Mouse (Mus musculus) left cerebral cortex, adult 8-10 months (tissue): ENCODE measurements around the gene Por. TPM values are rescaled to one million over a fixed set of nuclear protein-coding genes. Genes with fewer than 3 reads are reported as not detected.

Experiments used
- DNase-seq, 2 experiments: peaks; one replicate each; pipeline ENCODE4 v3.0.0; 2022; ENCODE audit warnings: low spot score in 2 of 2
- total RNA-seq, 4 experiments: library from RNA; stranded (reverse); gene quantifications; 2 replicates each; pipeline ENCODE4 v1.2.4; 2022

The Por gene
- total RNA-seq, 4 experiments from 2014 or later, result 82.4 to 100 (median 95.4) TPM

DNA sequence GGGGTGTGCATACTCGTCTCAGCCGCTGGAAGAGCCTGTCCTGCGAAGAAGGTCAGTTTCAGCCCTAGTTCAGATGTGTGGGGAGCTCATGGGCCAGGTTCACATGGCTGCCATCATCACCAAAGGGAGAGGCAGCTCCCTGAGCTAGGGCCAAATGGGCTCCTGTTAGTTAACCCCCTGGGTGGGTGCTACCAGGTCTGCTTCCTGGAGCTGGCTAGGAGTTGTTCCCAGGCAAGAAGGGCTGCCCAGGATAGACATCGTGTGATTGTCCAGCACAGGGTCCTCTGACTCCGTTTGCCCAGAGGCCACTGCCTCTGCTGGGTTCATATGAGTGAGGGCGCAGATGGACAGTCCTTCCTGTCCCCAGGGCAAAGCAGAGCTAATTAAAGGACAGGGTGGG is 56.2 kb downstream of the Por start:
- DNase-seq, result no peak

DNA sequence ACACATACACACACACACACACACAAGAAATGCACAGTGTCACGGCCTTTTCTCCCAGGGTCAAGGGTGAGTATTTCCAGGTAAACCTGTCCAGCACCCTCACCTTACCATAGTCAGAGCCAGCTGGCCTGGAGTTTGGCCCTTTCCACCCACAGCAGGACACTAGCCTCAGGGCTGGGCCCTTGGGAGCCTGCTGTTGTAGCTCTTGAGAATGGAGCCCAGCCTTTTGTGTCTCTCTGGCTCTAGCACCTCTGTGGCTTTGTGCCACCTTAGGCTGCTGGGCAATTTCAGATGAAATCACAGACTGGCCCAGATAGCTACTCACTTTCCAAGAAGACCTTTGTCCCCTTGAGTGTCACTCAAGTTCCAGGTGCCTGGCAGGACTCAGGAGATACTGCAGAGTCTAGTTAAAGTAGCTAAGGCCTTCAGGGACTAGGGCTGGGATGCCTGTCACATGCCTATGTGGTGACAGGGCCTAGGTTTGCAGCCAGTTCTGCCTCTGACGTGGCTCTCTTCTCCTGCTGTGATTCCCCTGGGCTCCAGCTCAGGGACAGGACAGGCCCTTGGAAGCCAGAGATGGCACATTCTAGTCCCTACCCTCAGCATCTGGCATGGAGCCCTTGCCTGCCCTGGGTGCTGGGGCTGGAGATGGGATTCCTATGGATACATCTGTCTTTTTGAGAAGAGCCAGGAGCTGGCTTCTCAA is 57.0 kb downstream of the Por start:
- DNase-seq, result no peak

DNA sequence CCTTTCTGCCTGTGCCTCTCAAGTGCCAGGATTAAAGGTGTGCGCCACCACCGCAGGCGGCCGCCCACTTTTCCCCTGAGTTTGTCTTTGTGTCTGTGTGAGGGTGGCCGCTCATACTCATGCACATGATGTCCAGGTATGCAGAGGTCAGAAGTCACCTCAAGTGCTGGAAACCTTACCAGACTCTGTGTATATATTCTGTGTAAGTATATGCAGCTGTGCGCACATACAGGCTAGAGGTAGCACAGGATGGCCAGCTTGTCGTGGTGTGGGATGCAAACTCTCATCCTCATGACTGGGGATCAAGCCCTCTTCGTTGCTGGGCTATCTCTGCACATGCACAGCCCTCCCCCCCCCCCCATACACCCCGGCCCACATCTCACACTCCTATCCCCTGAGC is 58.0 kb downstream of the Por start:
- no peak for DNase-seq

- DNase-seq, result no peak
Observed at GRCm38 (mm10) chr5:135728361-135728760, 58.5 kb downstream of the Por start.

- DNase-seq, result no peak
Observed at GRCm38 (mm10) chr5:135729351-135729750, 59.5 kb downstream of the Por start.

DNA sequence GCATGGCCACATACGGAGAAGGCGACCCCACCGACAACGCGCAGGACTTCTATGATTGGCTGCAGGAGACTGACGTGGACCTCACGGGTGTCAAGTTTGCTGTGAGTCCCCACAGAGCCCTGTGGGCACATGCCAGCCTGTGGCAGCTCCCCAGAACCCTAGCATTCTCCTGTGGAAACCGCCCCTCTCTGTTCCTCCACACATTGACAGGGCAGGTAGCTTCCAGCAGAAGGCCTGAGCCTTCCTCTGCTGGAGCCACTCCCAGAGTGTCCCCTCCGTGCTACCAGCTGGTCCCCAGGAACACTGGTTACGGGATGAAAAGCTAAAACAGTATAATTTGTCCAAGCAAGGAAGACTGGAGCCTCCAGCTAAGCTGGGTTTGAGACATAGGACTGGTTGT is 60.4 kb downstream of the Por start:
- no peak for DNase-seq

DNA sequence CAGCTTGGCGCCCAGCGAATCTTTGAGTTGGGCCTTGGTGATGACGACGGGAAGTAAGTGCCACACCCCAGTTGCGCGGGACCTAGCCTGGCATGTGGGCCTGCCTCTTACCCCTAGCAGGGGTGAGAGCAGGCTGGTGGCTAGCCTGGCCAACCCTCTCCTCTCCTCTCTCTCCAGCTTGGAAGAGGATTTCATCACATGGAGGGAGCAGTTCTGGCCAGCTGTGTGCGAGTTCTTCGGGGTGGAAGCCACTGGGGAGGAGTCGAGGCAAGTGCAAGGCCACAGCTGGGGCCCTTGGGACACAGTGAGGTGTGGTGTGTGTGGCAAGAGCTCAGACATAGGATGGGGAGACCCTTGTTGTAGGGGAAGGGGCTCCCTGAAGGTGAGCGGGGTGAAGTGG is 61.1 kb downstream of the Por start:
- DNase-seq, result no peak

- no peak for DNase-seq
Observed at GRCm38 (mm10) chr5:135731322-135731721, 61.5 kb downstream of the Por start.

GRCm38 (mm10) chr5:135733071-135733470 is 63.2 kb downstream of the Por start:
- no peak for DNase-seq

DNA sequence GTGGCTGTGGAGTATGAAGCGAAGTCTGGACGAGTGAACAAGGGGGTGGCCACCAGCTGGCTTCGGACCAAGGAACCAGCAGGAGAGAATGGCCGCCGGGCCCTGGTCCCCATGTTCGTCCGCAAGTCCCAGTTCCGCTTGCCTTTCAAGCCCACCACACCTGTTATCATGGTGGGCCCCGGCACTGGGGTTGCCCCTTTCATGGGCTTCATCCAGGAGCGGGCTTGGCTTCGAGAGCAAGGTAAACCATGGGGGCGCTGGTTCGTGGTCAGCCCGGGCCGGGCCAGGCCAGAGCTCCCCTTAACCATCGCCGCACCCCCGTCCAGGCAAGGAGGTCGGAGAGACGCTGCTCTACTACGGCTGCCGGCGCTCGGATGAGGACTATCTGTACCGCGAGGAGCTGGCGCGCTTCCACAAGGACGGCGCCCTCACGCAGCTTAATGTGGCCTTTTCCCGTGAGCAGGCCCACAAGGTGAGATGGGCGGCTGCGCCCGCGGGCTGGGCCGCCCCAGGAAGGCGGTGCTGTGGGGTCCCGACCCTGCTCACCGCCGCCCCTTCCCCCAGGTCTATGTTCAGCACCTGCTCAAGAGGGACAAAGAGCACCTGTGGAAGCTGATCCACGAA is 64.3 kb downstream of the Por start:
- DNase-seq, result no peak

DNA sequence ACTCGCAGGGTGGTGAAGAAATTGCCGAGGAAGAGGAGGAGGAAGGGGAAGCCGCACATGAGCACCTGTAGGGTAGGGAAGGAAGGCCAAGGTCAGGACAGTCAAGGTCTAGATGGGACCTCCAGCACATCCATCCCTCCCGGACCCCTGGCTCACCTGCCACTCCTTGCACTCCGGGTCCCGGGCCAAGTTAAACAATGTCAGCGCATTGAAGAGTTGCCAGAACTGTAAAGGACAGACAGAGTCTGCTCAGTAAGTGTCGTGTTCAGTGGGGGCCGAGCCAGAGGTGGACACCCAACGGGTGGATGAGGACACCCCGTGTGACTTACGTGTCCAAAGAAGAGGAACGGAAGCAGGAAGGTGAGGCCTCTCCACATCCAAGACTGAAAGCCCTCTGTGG is 65.9 kb downstream of the Por start:
- DNase-seq, result no peak

DNA sequence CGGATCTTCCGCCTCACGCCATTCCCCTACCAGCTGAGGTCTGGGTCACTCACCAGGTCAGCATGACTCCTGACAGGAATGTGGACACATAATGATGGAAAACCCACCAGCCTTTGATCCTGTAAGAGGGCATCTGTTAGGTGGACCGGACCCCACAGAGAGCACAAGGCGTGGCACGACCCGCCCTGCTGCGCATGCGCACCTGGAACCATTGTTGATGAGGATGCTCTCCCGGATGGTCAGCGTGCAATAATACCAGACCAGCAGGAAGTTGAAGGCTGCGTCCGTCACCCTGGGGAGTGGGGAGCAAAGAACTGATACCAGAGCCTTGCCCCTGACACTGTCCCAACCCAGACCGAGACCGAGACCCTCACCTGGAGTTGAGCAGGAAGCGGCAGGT is 66.7 kb downstream of the Por start:
- no peak for DNase-seq

- no peak for DNase-seq
Observed at GRCm38 (mm10) chr5:135737154-135737553, 67.3 kb downstream of the Por start.

DNA sequence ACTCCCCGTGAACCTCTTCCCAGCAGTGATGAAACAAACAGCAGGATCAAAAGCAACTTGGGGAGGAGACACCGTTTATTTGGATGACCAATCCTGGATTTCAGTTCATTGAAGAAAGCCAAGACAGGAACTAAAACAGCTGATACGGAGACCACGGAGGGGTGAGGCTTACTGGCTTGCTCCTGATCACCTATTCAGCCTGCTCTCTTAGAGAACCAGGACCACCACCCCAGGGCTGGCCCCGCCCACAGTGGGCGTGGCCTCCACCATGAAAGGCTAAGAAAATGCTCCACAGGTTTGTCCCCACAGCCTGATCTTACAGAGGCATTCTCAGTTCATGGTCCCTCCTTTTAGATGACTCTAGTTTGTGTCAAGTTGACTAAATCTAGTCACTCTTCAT is 68.4 kb downstream of the Por start:
- DNase-seq, result no peak

- DNase-seq, result no peak
Observed at GRCm38 (mm10) chr5:135742156-135742555, 72.3 kb downstream of the Por start.

GRCm38 (mm10) chr5:135742941-135743740 is 73.3 kb downstream of the Por start:
- no peak for DNase-seq

- peak; percentile 81 to 91 for DNase-seq
Observed at GRCm38 (mm10) chr5:135743741-135744609, 74.1 kb downstream of the Por start, which contains the start of gene Tmem120a. Gene Tmem120a (minus strand): TSS chr5:135744448.

DNA sequence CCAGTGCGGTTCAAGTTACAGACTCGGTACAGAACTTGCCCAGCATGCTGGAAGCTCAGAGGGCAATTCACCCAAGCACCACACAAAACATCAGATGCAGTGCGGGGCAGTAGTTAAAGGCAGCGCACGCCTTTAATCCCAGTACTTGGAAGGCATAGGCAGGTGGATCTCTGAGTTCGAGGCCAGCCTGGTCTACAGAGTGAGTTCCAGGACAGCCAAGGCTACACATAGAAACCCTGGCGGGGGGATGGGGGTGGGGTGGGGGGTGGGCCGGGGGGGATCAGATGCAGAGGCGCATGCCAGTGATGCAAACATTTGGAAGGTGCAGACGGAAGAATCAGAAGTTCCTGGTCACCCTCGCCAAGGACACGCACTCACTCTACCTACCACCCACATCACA is 74.9 kb downstream of the Por start:
- no peak for DNase-seq

- no peak for DNase-seq
Observed at GRCm38 (mm10) chr5:135751041-135751440, 81.2 kb downstream of the Por start.

- DNase-seq, result no peak
Observed at GRCm38 (mm10) chr5:135751595-135751994, 81.8 kb downstream of the Por start.

DNA sequence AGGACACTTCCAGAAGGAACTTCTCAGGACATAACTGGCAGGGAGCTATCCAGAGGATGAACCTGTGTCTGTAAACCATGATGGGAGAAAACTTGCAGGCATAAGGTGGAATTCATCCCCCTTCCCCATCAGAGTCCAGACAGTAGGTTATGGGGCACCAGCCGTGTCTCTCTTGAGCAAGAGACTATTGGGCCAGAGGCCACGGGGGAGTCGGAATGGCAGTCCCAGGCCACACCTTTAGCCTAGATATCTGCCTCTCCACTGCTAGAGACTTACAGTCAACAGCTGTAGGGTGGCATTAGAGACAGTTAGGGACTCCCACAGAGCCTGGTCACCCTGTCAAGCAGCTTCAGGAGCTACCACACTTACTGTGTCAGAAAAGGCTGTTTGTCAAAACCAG is 92.0 kb downstream of the Por start:
- no peak for DNase-seq
